Mouse (Mus musculus): ENCODE results near the gene Slc30a3.

The Slc30a3 gene

DNA sequence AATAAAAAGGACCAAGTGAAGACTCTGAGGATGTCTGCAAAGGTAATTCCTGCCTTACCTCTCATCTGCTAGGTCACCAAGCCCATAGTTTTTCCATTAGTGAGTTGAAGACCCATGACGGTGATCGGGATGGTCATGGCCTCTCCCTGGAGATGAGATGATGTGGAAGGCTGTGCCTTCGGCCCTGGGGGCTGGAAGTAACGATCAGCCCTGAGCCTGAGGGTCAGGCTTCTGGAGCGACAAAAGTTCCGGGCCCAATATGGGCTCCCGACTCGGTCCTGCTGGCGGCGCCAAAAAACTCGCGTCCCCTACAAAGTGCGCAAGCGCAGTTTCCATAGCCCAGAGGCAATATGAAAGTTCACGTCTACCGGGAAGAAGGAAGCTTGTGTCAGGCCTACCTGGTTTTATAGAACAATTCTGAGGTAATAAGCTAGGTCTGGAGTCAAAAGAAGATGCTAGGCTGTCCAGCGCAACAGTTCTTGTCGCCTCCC lies at the start of gene Slc30a3:
Gene Slc30a3 (minus strand): TSS at position 238 of the 491 bp plus-strand sequence.
- no peak for DNase-seq

DNA sequence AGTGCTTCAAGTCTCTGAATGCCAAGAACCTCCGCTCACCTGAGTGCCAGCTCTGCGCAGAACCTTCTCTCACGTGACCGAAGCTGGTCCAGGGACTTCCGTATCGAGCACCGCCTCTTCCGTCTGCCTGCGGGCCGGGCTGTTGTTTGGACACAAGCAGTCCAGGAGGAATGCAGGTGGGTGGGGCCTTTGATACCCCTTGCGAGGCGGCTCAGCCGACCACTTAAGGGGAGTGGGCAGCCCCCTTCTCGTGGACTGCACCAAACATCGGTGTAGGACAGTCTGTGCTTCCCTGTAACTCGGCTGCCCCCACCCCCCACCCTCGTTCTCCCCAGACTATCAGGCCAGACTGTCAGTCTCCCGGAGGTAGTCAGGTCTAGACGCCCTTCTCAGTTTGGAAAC lies 46.1 kb upstream of the Slc30a3 start, which contains the start of gene Mpv17:
Gene Mpv17 (minus strand): TSS at position 100 of the 402 bp plus-strand sequence.
- peak; percentile 86 to 89 for DNase-seq

GRCm38 (mm10) chr5:31153516-31154151 lies 45.6 kb upstream of the Slc30a3 start:
- no peak for DNase-seq

GRCm38 (mm10) chr5:31151746-31152145 lies 43.7 kb upstream of the Slc30a3 start:
- DNase-seq, result peak; percentile 67 to 82

- peak in 1 of 2 experiments; percentile 41 for DNase-seq
Observed at GRCm38 (mm10) chr5:31149781-31150180, 41.7 kb upstream of the Slc30a3 start.

DNA sequence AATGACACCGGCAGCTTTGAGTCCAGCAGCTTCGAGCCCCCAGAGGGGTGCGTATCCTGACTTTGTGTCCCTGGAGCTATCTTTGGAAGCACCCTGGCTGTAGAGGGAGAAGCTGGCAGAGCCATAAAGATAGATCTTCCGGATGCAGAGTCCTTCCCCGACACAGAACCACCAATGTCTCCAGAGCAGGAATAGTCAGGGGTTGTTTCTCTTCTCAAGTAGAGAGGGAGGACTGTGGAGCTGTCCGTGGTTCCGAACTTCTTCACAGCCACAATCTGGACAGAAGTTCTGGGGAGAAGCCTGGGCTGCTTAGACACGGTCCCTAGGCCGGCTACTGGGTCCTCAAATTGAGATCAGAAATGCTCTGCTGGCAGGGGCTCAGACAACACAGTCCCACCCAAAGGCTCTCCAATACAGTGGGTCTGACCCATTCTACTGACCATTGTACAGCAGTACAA lies 31.0 kb upstream of the Slc30a3 start:
- no peak for DNase-seq

DNA sequence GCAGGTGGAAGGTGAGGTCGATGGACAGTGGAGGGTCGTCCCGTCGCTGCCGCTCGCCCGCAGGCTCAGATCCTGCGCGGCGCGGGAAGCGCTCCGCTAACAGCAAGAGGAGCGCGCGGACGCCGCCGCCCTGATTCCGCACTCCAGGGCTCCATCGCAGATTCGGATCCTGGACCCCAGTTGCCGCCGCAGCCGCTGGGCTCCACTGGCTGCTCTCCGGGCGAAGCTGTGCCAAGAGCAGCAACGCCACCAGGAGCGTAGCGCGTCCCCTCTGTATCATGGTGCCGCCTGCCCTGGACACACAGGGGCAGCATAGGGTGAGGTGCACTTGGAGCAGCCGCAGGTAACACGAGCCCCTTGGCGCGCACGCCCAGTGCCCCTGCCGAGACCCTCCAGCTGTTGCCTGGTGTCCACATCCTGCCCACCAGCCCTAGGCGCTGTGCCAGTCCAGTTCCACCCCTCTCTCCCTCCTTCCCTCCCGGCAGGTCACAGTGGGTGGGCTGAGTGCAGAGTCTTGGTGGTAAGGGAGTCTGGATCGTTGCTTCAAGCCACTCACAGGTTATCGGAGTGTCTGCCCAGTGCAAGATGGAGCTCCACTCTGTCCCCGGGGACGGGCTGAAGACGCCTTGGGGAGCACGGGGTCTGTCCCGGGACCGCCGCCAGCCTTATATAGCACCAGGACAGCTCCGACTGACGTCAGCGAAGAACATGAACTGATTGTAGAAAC lies 30.4 kb upstream of the Slc30a3 start, which contains the start of gene Ucn:
Gene Ucn (minus strand): TSS at position 589 of the 727 bp plus-strand sequence.
- peak in 1 of 2 experiments; percentile 25 for DNase-seq

GRCm38 (mm10) chr5:31137658-31138057 lies 29.6 kb upstream of the Slc30a3 start:
- DNase-seq, result no peak

GRCm38 (mm10) chr5:31136730-31137424 lies 28.8 kb upstream of the Slc30a3 start:
- no peak for DNase-seq

DNA sequence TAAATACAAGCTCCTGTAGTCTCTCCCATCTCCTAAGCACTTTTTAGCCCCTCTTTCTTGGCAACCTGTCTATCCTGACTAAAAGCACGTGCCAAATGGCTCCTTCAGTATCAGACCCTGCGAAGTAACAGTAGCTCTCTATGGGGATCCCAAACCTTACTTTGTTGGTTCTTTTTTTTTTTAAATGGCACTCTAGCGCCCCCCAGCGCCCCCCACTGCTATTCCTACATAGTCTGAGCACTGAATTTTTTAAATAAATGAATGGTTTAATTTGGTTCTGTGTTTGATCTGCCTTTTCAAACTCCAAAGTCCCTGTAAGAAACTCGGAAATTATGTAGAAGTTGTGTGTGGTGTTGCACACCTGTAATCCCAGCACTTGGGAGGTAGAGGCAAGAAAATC lies 18.0 kb upstream of the Slc30a3 start:
- no peak for DNase-seq

- no peak for DNase-seq
Observed at GRCm38 (mm10) chr5:31123481-31123880, 15.4 kb upstream of the Slc30a3 start.

GRCm38 (mm10) chr5:31121111-31121510 lies 13.1 kb upstream of the Slc30a3 start:
- DNase-seq, result no peak

- no peak for DNase-seq
Observed at GRCm38 (mm10) chr5:31116912-31117311, 8.9 kb upstream of the Slc30a3 start.

DNA sequence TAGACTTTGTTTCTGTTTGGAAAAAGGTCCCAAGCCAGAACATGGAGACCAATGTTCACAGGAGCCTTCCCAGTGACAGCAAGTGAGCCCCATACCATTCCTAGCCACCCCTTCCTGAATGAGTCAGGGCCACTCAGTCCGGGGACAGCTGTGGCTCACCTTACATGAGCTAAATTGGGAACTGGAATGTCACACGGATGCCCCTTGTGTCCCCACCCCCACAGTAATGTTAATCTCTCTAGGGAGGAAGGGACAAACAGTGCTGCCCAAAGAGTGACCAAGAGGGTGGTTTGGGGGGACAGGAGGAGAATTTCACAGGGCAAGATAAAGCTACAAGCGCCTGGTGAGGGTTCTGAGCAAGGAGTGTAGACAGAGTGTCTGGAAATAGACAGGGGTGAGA lies 8.3 kb upstream of the Slc30a3 start, which contains the start of gene Trim54:
Gene Trim54 (plus strand): TSS at position 359 of the 400 bp plus-strand sequence.
- DNase-seq, result no peak

GRCm38 (mm10) chr5:31110781-31111180 lies 2.7 kb upstream of the Slc30a3 start:
- no peak for DNase-seq

- DNase-seq, result no peak
Observed at GRCm38 (mm10) chr5:31105814-31106335, 2.2 kb downstream of the Slc30a3 start, which contains the start of gene Dnajc5g. Gene Dnajc5g (plus strand): TSS chr5:31106285.

DNA sequence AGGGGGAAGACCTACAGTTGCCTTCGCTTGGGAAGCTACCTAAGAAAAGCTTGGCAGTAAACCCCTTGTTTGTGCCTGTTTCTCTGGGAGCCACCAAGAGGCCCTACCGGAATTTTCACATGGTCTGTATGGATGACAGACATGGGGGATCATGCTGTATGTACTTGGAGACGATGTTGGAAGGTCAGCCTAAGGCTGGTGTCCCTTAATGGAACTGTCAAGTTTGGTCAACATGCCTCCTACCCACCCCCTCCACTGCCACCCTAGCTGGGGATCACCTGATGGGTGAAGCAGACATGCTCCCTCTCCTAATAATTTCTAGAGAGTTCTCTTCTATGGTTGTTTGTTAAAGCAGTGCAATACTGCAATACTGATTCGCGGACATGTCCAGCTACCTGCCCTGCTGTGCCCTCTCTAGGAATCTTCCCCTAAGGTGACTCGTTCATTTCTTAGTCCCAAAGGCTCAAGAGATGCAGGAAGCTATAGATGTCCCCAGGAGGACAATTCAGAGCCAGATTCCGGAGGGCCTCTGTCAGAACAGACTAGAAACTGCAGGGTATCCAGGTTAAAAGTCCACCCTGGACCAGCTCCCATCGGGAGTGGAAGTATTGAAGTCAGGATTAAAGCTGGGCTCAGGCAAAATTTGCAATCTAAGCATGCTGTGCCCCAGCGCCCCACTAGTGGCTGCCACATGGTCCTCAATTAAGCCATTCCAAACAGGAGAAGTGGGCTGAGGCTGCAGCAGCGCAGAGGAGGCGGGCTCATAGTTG lies 12.1 kb downstream of the Slc30a3 start:
- no peak for DNase-seq

- DNase-seq, result peak in 1 of 2 experiments; percentile 38
Observed at GRCm38 (mm10) chr5:31094799-31095691, 13.0 kb downstream of the Slc30a3 start.

DNA sequence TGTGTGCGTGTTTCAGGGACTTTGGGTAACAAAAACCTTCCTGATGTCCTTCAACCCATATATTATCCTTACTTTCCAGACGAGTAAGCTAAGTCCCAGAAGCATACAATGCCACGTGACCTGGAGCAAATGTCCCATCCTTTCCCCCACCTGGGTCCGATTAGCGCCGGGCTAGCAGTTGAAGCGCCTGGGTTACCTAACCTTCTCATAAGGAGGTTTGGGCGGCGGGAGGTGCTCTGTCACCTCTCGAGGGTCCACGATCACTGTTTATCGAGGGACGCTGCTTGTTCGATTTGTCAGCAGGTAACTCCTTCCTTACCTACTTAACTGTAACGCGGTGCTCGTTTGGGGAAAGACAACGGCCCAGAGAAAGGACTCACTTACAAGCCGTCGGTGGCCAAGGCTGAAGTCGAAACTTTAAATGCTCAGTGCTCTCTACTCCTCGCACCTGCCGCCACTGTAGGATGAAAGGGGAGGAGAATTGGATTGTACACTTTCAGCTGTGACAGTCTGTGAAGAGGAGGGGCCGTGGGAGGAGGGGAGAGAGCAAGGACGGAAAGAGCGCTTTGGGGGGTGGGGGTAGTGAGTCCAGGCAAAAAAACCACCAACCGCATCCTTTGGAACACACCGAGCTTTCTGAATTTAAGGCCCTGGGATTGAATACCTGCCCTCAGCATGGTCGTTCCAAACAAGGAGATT lies 13.8 kb downstream of the Slc30a3 start:
- no peak for DNase-seq
